Mouse (Mus musculus): ENCODE measurements around the gene Pld1. TPM values are rescaled to one million over a fixed set of nuclear protein-coding genes. Genes with fewer than 3 reads are reported as not detected.

The Pld1 gene
- polyA plus RNA-seq, 1 experiment from 2014 or later, result 5.0 TPM

DNA sequence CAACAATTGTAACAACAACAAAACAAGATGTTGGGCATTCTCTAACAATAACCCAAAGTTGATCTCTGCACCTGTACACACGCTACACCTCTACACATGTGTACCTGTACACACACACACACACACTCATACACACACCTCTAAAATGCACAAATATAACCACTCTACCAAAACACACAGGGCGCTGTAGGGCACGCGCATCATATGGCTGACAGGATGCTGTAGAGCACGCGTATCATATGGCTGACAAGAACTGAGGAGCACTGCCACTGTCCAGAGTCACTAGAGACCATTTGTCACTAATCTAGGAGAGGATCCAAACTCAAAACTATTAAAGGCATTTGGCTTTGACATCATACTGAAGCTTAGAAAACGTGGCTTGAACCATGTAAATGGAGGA, 35.4 kb downstream of the Pld1 start:
- H3K4me2 ChIP-seq (ENCODE audit: low read length), result no peak overlapping the region
- H3K9ac ChIP-seq (ENCODE audit: low read depth, low read length), result no peak overlapping the region
- H3K4me1 ChIP-seq (replicated peaks; ENCODE audit: insufficient read depth, low read length), result no peaks in the 10 kb centered on the region
- no peaks in the 10 kb centered on the region for H3K9me3 ChIP-seq (replicated peaks; ENCODE audit: low read length)
- H3K4me3 ChIP-seq (replicated peaks; ENCODE audit: low read depth, low read length), result no peak overlapping the region
- TF ChIP-seq CTCF (IDR thresholded peaks at IDR 0.05; ENCODE audit: low read depth), result no peak
- ATAC-seq (replicated peaks; ENCODE audit: low FRiP score, low read depth) (no peak), DNase-seq (ENCODE audit: low spot score) (no peak)
- WGBS, result 93% methylated on average over 7 of the region's 7 CpGs
- no peaks in the 10 kb centered on the region for H3K27me3 ChIP-seq (ENCODE audit: insufficient read depth, low read length)
- no peaks in the 10 kb centered on the region for H3K36me3 ChIP-seq (ENCODE audit: insufficient read depth, low read length)
- H3K27ac ChIP-seq, result no peak overlapping the region

DNA sequence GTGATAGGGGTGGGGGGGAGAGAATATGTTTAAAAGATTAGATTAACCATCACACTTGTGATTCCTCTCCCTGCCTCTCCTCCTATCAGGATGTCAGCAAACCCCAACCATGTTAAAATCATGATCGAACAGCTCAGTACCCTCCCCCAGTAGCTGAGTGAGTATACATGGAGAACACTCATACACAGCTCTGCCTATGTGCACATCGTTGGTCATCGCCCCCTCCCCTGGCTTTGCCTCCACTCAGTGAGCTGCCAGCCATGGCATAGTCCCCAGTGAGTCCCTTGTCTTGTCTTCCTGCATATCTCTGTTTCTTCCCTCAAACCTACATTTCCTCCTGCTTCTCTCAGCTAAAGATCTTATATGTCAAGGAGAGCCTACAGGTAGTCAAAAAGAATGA, 36.5 kb downstream of the Pld1 start:
- no peaks in the 10 kb centered on the region for H3K27me3 ChIP-seq (ENCODE audit: insufficient read depth, low read length)
- no peaks in the 10 kb centered on the region for H3K4me1 ChIP-seq (replicated peaks; ENCODE audit: insufficient read depth, low read length)
- DNase-seq (ENCODE audit: low spot score) (no peak), ATAC-seq (replicated peaks; ENCODE audit: low FRiP score, low read depth) (no peak)
- no peaks in the 10 kb centered on the region for H3K36me3 ChIP-seq (ENCODE audit: insufficient read depth, low read length)
- H3K4me2 ChIP-seq (ENCODE audit: low read length), result no peak overlapping the region
- H3K9ac ChIP-seq (ENCODE audit: low read depth, low read length), result no peak overlapping the region
- 97% methylated on average over 3 of the region's 3 CpGs for whole genome bisulfite sequencing
- H3K4me3 ChIP-seq (replicated peaks; ENCODE audit: low read depth, low read length), result no peak overlapping the region
- no peaks in the 10 kb centered on the region for H3K9me3 ChIP-seq (replicated peaks; ENCODE audit: low read length)
- no peak overlapping the region for H3K27ac ChIP-seq
- no peak for TF ChIP-seq CTCF (IDR thresholded peaks at IDR 0.05; ENCODE audit: low read depth)

DNA sequence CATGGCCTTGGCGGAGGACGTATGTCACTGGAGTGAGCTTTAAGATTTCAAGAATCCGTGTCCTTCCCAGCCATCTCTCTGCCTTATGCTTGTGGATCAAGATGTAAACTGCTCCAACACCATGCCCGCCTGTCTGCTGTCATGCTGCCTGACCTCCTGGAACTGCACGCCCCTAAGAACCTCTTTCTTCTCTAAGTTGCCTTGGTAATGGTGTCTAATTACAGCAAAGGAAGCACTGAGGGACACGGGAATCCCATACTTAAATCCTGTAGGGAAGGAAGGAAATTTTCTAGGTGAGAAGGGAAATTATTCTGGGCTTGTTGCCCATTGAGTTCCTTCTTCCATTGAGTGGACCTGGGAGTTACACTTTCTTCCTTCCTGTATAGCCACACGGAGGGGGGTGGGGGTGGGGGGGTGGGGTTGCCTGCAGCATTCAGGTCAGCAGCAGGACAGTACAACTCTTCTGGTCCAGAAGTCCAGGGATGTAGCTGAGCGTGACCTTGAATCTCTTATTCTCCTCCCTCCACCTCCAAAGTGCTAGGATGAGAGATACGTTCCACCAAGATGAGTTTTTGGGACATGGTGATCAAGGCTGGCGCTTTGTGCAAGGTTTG, 38.5 kb downstream of the Pld1 start:
- DNase-seq (ENCODE audit: low spot score) (peak; percentile 69), ATAC-seq (replicated peaks; ENCODE audit: low FRiP score, low read depth) (peak; percentile 57; the same call in 1 of the 2 replicates)
- H3K4me2 ChIP-seq (ENCODE audit: low read length), result no peak overlapping the region
- no peak overlapping the region for H3K4me3 ChIP-seq (replicated peaks; ENCODE audit: low read depth, low read length)
- 57% methylated on average over 10 of the region's 10 CpGs for WGBS
- no peaks in the 10 kb centered on the region for H3K27me3 ChIP-seq (ENCODE audit: insufficient read depth, low read length)
- H3K27ac ChIP-seq, result no peak overlapping the region
- no peak for TF ChIP-seq CTCF (IDR thresholded peaks at IDR 0.05; ENCODE audit: low read depth)
- H3K9ac ChIP-seq (ENCODE audit: low read depth, low read length), result no peak overlapping the region
- no peaks in the 10 kb centered on the region for H3K36me3 ChIP-seq (ENCODE audit: insufficient read depth, low read length)
- no peaks in the 10 kb centered on the region for H3K4me1 ChIP-seq (replicated peaks; ENCODE audit: insufficient read depth, low read length)
- H3K9me3 ChIP-seq (replicated peaks; ENCODE audit: low read length), result no peaks in the 10 kb centered on the region

DNA sequence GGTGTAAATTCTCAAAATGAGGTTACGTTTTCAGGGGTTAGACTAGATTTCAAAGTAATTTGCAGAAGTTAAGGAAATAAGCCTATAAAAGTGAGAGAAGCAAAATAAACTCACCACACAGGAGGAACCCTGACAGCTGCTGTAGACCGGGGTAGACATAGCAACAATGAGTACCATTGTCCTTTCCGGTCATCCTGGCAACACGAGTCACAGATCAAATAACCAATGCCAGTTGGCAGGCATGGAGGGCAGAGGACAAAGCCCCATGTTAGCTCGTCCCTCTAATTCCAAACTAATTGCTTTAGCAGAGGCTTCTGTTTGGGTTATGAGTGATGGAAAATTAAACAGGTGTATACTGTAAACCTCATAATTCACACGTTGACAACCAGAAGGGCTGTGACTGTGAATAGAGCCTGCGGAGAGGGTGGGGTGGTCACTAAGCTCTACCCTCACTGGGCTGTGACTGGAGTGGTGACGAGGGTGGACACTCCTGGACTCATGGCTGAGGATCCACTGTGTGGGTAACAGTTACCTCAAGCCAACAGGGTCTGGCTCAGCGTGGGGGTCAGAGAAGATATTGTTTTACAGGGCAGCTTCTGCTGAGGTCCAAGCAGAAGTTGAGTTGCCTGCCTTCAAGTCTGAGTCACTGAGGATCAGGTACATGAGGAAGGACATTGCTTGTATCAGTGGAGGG, 39.7 kb downstream of the Pld1 start:
- DNase-seq (ENCODE audit: low spot score) (no peak), ATAC-seq (replicated peaks; ENCODE audit: low FRiP score, low read depth) (no peak; the same call in 1 of the 2 replicates)
- no peak overlapping the region for H3K4me3 ChIP-seq (replicated peaks; ENCODE audit: low read depth, low read length)
- H3K9me3 ChIP-seq (replicated peaks; ENCODE audit: low read length), result no peaks in the 10 kb centered on the region
- no peak overlapping the region for H3K27ac ChIP-seq
- WGBS, result 65% methylated on average over 9 of the region's 9 CpGs
- no peak for TF ChIP-seq CTCF (IDR thresholded peaks at IDR 0.05; ENCODE audit: low read depth)
- H3K9ac ChIP-seq (ENCODE audit: low read depth, low read length), result no peak overlapping the region
- no peaks in the 10 kb centered on the region for H3K4me1 ChIP-seq (replicated peaks; ENCODE audit: insufficient read depth, low read length)
- H3K27me3 ChIP-seq (ENCODE audit: insufficient read depth, low read length), result no peaks in the 10 kb centered on the region
- no peaks in the 10 kb centered on the region for H3K36me3 ChIP-seq (ENCODE audit: insufficient read depth, low read length)
- no peak overlapping the region for H3K4me2 ChIP-seq (ENCODE audit: low read length)

DNA sequence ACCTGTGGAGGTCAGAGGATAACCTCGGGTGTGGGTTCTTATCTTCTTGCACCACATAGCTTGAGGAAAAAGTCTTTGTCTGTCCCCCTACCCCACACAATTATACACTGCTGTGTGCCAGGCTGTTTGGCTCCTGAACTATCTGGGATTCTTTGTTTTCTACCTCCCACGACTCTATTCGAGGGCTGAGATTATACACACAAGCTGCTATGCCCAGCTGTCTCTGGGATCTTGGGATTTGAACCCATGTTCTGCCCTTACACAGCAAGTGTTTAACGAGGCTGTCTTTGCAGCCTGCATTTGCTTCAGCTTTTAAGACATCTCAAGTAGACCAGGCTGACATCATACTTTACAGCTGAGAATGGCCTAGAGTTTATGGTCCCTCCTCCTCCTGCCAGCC, 43.1 kb downstream of the Pld1 start:
- no peak overlapping the region for H3K4me3 ChIP-seq (replicated peaks; ENCODE audit: low read depth, low read length)
- no peak overlapping the region for H3K4me2 ChIP-seq (ENCODE audit: low read length)
- no peak for ATAC-seq (replicated peaks; ENCODE audit: low FRiP score, low read depth)
- no peaks in the 10 kb centered on the region for H3K27me3 ChIP-seq (ENCODE audit: insufficient read depth, low read length)
- no peaks in the 10 kb centered on the region for H3K36me3 ChIP-seq (ENCODE audit: insufficient read depth, low read length)
- no peak overlapping the region for H3K27ac ChIP-seq
- 59% methylated on average over 4 of the region's 4 CpGs for WGBS
- DNase-seq (ENCODE audit: low spot score), result no peak
- TF ChIP-seq CTCF (IDR thresholded peaks at IDR 0.05; ENCODE audit: low read depth), result no peak
- H3K4me1 ChIP-seq (replicated peaks; ENCODE audit: insufficient read depth, low read length), result no peaks in the 10 kb centered on the region
- no peak overlapping the region for H3K9ac ChIP-seq (ENCODE audit: low read depth, low read length)
- no peaks in the 10 kb centered on the region for H3K9me3 ChIP-seq (replicated peaks; ENCODE audit: low read length)

DNA sequence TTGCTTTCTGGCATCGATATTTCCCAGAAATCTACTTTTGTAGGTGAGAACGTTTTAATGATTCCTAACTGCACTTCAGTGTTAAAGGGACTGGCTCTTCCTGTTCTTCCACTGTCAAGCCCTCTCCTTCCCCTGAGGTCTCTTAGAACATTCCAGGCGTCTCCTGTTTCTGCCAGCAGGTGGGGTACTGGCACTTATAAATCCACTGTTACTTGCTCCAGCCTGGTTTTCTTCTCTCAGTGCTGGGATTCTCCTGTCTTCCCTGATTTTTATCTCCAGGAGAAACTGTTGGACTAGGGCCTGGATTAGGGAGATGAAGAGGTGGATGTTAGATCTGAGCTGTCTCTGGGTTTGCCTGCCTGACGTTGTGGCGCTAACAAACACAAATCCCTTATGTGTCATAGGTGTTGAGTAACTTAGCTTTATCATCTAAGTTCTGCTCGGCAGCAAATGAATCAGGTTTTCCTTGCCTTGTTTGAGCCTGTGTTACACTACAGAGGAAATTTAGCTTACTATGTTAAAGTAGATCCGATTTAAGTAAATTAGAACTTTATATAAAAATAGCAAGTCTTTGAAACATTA, 44.0 kb downstream of the Pld1 start:
- 44% methylated on average over 7 of the region's 7 CpGs for WGBS

More for the DNA sequence above, 44.0 kb downstream of the Pld1 start:
- no peak overlapping the region for H3K4me3 ChIP-seq (replicated peaks; ENCODE audit: low read depth, low read length)
- no peak overlapping the region for H3K27ac ChIP-seq
- no peak overlapping the region for H3K4me2 ChIP-seq (ENCODE audit: low read length)
- H3K4me1 ChIP-seq (replicated peaks; ENCODE audit: insufficient read depth, low read length), result no peaks in the 10 kb centered on the region
- H3K9ac ChIP-seq (ENCODE audit: low read depth, low read length), result no peak overlapping the region
- no peaks in the 10 kb centered on the region for H3K36me3 ChIP-seq (ENCODE audit: insufficient read depth, low read length)
- H3K9me3 ChIP-seq (replicated peaks; ENCODE audit: low read length), result no peaks in the 10 kb centered on the region
- peak; percentile 23; the same call in 1 of the 2 replicates for ATAC-seq (replicated peaks; ENCODE audit: low FRiP score, low read depth)
- peak; percentile 86 for TF ChIP-seq CTCF (IDR thresholded peaks at IDR 0.05; ENCODE audit: low read depth)
- DNase-seq (ENCODE audit: low spot score), result peak; percentile 94
- H3K27me3 ChIP-seq (ENCODE audit: insufficient read depth, low read length), result no peaks in the 10 kb centered on the region

Data from kidney, postnatal 0 days (tissue).